Mouse (Mus musculus) kidney, postnatal 4 days (tissue): ENCODE data around the gene Zfp536.

ENCODE experiments used
- DNase-seq, 2 experiments: peaks; one replicate each; pipeline ENCODE4 v3.0.0; 2021; ENCODE audit warnings: mixed read lengths in 2 of 2

The Zfp536 gene

GRCm38 (mm10) chr7:37600318-37600717 lies 173.1 kb downstream of the Zfp536 start:
- DNase-seq = no peak

- DNase-seq = no peak
Observed at GRCm38 (mm10) chr7:37594211-37595030, 179.0 kb downstream of the Zfp536 start.

- DNase-seq = no peak
Observed at GRCm38 (mm10) chr7:37593566-37593965, 179.9 kb downstream of the Zfp536 start.

- no peak for DNase-seq
Observed at GRCm38 (mm10) chr7:37586694-37587093, 186.7 kb downstream of the Zfp536 start.

- DNase-seq = no peak
Observed at GRCm38 (mm10) chr7:37581262-37581661, 192.2 kb downstream of the Zfp536 start.

GRCm38 (mm10) chr7:37580554-37580953 lies 192.9 kb downstream of the Zfp536 start:
- DNase-seq = no peak

- DNase-seq = no peak
Observed at GRCm38 (mm10) chr7:37572021-37572420, 201.4 kb downstream of the Zfp536 start.

GRCm38 (mm10) chr7:37568811-37569500 lies 204.5 kb downstream of the Zfp536 start:
- DNase-seq = peak in 1 of 2 experiments; percentile 12

GRCm38 (mm10) chr7:37568041-37568440 lies 205.4 kb downstream of the Zfp536 start:
- DNase-seq = no peak

GRCm38 (mm10) chr7:37566019-37566418 lies 207.4 kb downstream of the Zfp536 start:
- DNase-seq = peak; percentile 26 to 46

GRCm38 (mm10) chr7:37565371-37565770 lies 208.1 kb downstream of the Zfp536 start:
- no peak for DNase-seq

- DNase-seq = peak in 1 of 2 experiments; percentile 5
Observed at GRCm38 (mm10) chr7:37564644-37565043, 208.8 kb downstream of the Zfp536 start.

- no peak for DNase-seq
Observed at GRCm38 (mm10) chr7:37563831-37564400, 209.5 kb downstream of the Zfp536 start.

GRCm38 (mm10) chr7:37563171-37563574 lies 210.3 kb downstream of the Zfp536 start:
- DNase-seq = peak; percentile 56 to 72

GRCm38 (mm10) chr7:37562505-37562904 lies 210.9 kb downstream of the Zfp536 start:
- DNase-seq = peak; percentile 34 to 46

GRCm38 (mm10) chr7:37560581-37560980 lies 212.9 kb downstream of the Zfp536 start:
- DNase-seq = no peak

- no peak for DNase-seq
Observed at GRCm38 (mm10) chr7:37559851-37560250, 213.6 kb downstream of the Zfp536 start.

GRCm38 (mm10) chr7:37559341-37559740 lies 214.1 kb downstream of the Zfp536 start:
- no peak for DNase-seq

GRCm38 (mm10) chr7:37556811-37557210 lies 216.6 kb downstream of the Zfp536 start:
- no peak for DNase-seq

GRCm38 (mm10) chr7:37554405-37554804 lies 219.0 kb downstream of the Zfp536 start:
- DNase-seq = no peak

GRCm38 (mm10) chr7:37553646-37554045 lies 219.8 kb downstream of the Zfp536 start:
- DNase-seq = no peak

GRCm38 (mm10) chr7:37552384-37552783 lies 221.1 kb downstream of the Zfp536 start:
- DNase-seq = no peak

- DNase-seq = no peak
Observed at GRCm38 (mm10) chr7:37548805-37549204, 224.6 kb downstream of the Zfp536 start.

- no peak for DNase-seq
Observed at GRCm38 (mm10) chr7:37544011-37544410, 229.4 kb downstream of the Zfp536 start.
